Mouse (Mus musculus): ENCODE data around the gene D930048N14Rik. TPM values are rescaled to one million over a fixed set of nuclear protein-coding genes. Genes with fewer than 3 reads are reported as not detected.
"Not testable (repeated sequence)": the region's sequence is repeated elsewhere in the genome, so short reads cannot be mapped to it uniquely, and the experiment has no call there.

D930048N14Rik gene
- polyA plus RNA-seq, 1 experiment, result 5.7 TPM

GRCm38 (mm10) chr11:51689343-51689742, 38.6 kb downstream of the D930048N14Rik start:
- DNase-seq (ENCODE audit: extremely low spot score in 1 of 2, low spot score in 1 of 2), result no peak

- not testable (repeated sequence) for DNase-seq (ENCODE audit: extremely low spot score in 1 of 2, low spot score in 1 of 2)
Observed at GRCm38 (mm10) chr11:51690597-51690996, 39.8 kb downstream of the D930048N14Rik start.

- DNase-seq (ENCODE audit: extremely low spot score in 1 of 2, low spot score in 1 of 2), result no peak
Observed at GRCm38 (mm10) chr11:51694984-51695383, 44.2 kb downstream of the D930048N14Rik start.

GRCm38 (mm10) chr11:51702831-51703230, 52.1 kb downstream of the D930048N14Rik start:
- DNase-seq (ENCODE audit: extremely low spot score in 1 of 2, low spot score in 1 of 2), result no peak

GRCm38 (mm10) chr11:51703379-51703998, 52.7 kb downstream of the D930048N14Rik start:
- no peak for DNase-seq (ENCODE audit: extremely low spot score in 1 of 2, low spot score in 1 of 2)

GRCm38 (mm10) chr11:51706451-51706850, 55.7 kb downstream of the D930048N14Rik start:
- no peak for DNase-seq (ENCODE audit: extremely low spot score in 1 of 2, low spot score in 1 of 2)

GRCm38 (mm10) chr11:51707080-51707479, 56.3 kb downstream of the D930048N14Rik start:
- DNase-seq (ENCODE audit: extremely low spot score in 1 of 2, low spot score in 1 of 2), result no peak

Other genes starting within 250 kb of the D930048N14Rik start
- gene Phykpl, start 66.2 kb upstream of the D930048N14Rik start, polyA plus RNA-seq (2012; rRNA removed), result 8.2 and 10.0 TPM in 2 replicates
- gene Hnrnpab, start 44.1 kb upstream of the D930048N14Rik start, polyA plus RNA-seq (2012; rRNA removed), result 127 and 135 TPM in 2 replicates
- gene Nhp2, start 31.2 kb upstream of the D930048N14Rik start, polyA plus RNA-seq (2012; rRNA removed), result 64.6 and 68.5 TPM in 2 replicates
- gene Rmnd5b, start 15.1 kb upstream of the D930048N14Rik start, polyA plus RNA-seq (2012; rRNA removed), result 60.9 and 67.2 TPM in 2 replicates
- 6.9 and 9.8 TPM in 2 replicates for gene N4bp3, start 112 bp upstream of the D930048N14Rik start, polyA plus RNA-seq (2012; rRNA removed)
- gene 0610009B22Rik, start 37.9 kb downstream of the D930048N14Rik start, polyA plus RNA-seq (2012; rRNA removed), result 37.9 and 39.6 TPM in 2 replicates
- gene Sec24a, start 112.7 kb downstream of the D930048N14Rik start, polyA plus RNA-seq (2012; rRNA removed), result 9.4 and 10.9 TPM in 2 replicates
- gene Sar1b, start 112.7 kb downstream of the D930048N14Rik start, polyA plus RNA-seq (2012; rRNA removed), result 102 and 106 TPM in 2 replicates
- gene Jade2, start 206.7 kb downstream of the D930048N14Rik start, polyA plus RNA-seq (2012; rRNA removed), result 18.3 and 20.0 TPM in 2 replicates

Measured in frontal cortex, adult 2 months (tissue).